Mouse (Mus musculus): ENCODE measurements around the gene Hes2. TPM values are rescaled to one million over a fixed set of nuclear protein-coding genes. Genes with fewer than 3 reads are reported as not detected.
A peak's percentile ranks its signal among the peaks of the same experiment; 100 is the strongest.

Hes2 gene
- not detected for total RNA-seq (2021)
- long read RNA-seq, experiment 1: 0 reads
- long read RNA-seq, experiment 2: 0 reads

GRCm38 (mm10) chr4:152158585-152159284, at the start of gene Hes2:
Hes2 (plus strand) TSS chr4:152158867.
- DNase-seq (ENCODE audit: low spot score in 2 of 2): no peak

DNA sequence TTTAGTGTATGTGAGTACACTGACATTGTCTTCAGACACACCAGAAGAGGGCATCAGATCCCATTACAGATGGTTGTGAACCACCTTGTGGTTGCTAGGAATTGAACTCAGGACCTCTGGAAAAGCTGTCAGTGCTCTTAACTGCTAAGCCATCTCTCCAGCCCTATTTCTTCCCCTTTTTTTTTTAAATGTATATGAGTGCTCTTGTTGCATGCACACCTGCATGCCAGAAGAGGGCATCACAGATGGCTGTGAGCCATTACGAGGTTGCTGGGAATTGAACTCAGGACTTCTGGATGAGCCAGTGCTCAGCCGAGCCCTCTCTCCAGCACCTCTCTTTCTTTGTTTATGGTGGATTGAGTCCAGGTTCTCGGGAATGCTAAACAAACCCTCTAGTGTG, 49.2 kb upstream of the Hes2 start:
- DNase-seq (ENCODE audit: low spot score in 2 of 2): no peak

- DNase-seq (ENCODE audit: low spot score in 2 of 2): no peak
Observed at GRCm38 (mm10) chr4:152110689-152111088, 48.0 kb upstream of the Hes2 start.

GRCm38 (mm10) chr4:152112329-152112728, 46.3 kb upstream of the Hes2 start:
- DNase-seq (ENCODE audit: low spot score in 2 of 2): no peak

GRCm38 (mm10) chr4:152114080-152114479, 44.6 kb upstream of the Hes2 start:
- no peak for DNase-seq (ENCODE audit: low spot score in 2 of 2)

GRCm38 (mm10) chr4:152115921-152116612, 42.6 kb upstream of the Hes2 start, which contains the start of gene Tnfrsf25:
Tnfrsf25 (plus strand) TSS chr4:152115934.
- DNase-seq (ENCODE audit: low spot score in 2 of 2): no peak

GRCm38 (mm10) chr4:152117538-152117937, 41.1 kb upstream of the Hes2 start:
- no peak for DNase-seq (ENCODE audit: low spot score in 2 of 2)

DNA sequence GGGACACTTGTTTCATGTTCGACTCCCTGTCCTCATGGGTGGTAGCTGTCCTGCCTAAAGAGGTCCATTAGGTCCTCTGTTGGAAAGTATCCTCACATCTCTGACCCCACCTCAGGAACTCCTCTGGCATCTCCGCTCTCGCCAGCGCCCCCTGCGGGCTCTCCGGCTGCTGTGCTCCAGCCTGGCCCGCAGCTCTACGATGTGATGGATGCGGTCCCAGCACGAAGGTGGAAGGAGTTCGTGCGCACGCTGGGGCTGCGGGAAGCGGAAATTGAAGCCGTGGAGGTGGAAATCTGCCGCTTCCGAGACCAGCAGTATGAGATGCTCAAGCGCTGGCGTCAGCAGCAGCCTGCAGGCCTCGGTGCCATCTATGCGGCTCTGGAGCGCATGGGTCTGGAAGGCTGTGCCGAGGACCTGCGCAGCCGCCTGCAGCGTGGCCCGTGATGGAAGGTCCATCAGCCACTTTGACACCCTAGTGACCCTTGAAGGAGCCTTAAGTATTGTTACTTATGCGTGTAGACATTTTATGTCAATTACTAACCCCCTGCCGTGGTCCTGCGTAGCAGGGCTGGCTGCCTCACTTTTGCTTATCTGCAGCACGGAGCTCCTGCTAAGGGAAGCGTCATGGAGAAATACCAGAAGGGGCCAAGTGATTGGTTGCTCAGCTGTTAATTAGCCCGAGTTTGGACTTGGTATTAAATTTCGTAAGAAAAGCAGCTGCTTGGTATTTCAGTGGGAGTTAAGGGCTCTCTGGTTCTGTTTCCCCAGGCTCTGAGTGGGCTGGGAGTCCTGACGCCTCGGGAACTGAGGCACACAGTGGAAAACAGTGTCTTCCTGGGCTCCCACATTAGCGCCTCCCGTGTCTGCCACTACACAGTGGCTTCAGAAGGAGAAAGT, 39.0 kb upstream of the Hes2 start:
- peak in 1 of 2 experiments; percentile 57 for DNase-seq (ENCODE audit: low spot score in 2 of 2)

GRCm38 (mm10) chr4:152120311-152121182, 38.1 kb upstream of the Hes2 start:
- no peak for DNase-seq (ENCODE audit: low spot score in 2 of 2)

DNA sequence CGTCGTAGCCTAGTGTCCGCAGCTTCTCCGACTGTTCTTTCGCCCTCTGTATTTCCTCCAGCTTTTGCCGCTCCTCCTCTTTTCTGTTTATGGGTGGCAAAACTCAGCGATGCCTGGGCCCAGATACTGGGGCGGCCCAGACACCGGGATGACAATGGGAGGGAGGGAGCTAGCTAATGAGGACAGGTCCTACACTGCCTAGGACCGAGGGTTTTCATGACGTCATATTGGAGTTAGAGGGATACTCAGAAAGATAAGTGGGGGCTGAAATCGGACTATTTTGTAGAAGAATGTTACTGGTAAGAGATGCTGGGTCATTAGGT, 37.5 kb upstream of the Hes2 start:
- no peak for DNase-seq (ENCODE audit: low spot score in 2 of 2)

- no peak for DNase-seq (ENCODE audit: low spot score in 2 of 2)
Observed at GRCm38 (mm10) chr4:152124361-152124961, 34.2 kb upstream of the Hes2 start.

DNA sequence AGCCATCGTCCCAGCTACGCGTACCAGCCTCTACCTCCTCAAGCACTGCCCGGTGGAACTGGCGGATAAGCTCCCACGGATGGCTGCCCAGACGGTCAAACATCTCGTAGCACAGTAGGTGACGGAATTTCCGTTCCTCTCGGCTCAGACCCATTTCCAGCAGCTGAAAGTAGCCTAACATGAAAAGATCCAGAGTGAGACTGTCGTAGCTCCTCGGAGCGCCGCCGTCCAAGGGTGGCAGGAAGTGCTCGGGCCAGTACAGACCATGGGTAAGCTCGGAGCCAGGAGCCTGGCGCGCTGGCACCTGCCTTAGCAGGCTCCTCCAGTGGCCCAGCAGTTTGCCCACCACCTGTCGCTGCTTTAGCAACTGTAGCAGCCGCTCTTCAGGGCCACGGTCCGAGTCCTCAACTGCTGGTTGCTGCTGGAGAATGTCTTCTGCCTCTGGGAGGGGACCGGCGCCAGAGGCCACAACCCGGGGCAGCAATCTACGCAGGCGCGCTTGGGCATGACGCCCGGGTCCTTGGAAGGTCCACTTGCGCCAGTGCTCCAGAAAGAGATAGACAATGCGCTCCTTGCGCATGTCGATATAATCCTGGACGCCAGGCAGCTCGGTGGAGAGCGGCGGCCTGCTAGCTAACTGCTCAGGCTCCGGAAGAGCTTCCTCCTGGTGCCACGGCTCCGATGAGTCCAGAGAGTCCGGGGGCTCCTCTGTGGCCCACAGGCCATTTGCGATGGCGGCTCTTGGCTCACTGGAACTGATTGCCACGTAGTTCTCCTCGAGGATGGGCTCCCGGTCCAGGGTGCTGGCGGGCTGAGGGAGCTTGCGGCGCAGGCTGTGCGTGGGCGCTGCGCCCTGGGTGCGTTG, 33.3 kb upstream of the Hes2 start:
- peak in 1 of 2 experiments; percentile 57 for DNase-seq (ENCODE audit: low spot score in 2 of 2)

DNA sequence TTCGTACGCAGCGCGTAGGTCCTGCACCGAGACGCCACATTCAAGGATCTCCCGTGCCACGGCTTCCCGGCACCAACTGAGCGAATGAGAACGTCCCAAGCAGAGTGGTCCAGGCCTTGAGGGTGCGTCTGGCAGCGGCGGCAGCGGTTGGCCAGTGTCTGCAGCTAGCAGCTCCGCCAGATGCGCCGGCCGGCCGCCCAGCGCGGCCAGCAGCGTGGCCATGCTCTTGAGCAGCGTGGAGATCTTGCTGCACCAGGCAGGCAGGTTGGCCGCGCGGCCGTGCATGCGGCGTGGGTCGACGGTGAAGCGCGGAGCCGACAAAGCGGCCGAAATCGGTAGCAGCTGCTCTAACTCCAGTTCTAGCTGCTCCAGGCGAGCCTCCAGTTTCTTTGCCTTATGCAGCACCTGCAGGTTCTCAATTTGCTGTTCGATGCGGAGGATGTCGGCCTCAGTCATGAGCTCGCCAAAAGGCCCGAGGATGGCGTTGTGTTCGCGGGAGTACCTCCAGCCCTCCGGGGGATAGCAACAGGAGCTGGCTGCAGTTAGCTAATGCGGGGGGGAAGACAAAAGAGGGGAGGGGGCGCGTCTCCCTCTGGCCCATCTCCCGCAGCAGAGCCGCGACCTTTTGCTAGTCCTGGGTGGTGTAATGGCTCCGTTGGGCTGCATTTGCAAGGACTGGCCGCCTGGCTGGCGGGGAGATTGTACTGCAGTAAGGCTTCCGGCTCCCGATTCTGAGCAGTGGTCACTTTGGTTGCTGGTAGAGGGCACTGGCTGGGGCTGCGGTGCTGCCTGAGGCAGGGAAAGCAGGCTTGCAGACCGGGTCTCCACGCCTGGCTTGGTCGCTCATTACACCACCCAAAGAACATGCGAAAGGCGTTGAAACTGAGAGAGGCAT, 32.4 kb upstream of the Hes2 start:
- no peak for DNase-seq (ENCODE audit: low spot score in 2 of 2)

DNA sequence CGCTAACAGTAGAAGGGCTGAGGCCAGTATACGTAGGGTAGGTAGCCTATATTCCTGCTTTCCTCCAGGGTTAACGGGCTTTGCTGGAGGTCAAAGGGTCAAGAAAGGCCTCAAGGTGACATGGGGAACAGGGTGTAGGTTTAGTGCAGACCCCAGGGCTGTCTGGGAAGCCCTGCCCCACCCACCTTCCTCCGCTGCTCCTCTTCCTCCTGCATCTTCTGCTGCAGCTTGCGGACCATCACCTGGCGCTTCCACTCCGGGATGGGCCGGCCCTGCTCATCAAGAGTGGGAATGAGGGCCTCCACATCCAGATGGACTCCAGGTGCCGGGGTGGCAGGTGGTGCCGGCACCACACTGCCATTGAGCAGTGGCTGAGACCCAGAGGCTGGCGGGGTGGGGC, 30.8 kb upstream of the Hes2 start:
- no peak for DNase-seq (ENCODE audit: low spot score in 2 of 2)

DNA sequence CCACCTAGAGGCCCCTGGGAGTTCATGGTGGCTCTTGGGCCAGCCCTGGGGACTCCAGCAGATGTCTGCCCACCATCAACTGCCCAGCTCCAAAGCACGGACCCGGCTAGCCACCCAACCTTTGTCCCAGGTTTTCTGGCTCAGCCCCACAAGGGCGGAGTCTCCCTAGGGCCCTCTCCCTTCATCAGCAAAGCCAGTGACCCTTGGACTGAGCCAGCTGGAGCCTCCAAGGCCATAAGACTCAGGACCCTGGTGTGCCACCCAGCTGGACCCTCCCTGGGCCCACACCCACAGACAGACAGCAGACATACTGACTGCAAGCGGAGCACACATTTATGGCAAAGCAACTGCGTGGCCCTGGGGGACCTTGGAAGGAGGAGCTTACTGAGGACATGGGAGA, 29.9 kb upstream of the Hes2 start:
- DNase-seq (ENCODE audit: low spot score in 2 of 2): no peak

DNA sequence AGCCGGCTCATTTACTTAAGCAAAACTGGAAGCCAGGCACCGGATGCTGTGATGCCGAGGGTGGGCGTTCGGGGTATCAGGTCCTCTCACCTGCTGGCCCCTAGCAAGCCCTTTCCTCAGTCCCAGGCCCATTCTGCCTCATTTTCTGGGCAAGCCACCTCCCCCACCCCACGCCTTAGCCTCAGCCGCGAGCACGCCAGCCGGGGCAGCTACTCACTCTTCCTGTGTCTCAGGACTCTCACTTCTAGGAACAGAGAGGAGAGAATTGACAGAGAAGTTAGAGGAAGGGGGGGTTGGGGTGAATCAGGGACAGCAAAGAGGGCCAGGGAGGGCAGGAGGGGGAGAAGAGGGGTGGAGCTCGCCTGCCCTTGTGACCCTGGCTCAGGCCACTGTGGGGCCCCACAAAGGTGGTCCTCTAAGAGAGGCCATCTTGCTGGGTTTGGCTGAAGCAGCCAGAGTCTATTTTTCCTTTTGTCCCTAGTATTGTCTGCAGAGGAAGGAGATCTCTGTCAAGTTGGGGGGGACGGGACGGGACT, 29.2 kb upstream of the Hes2 start:
- DNase-seq (ENCODE audit: low spot score in 2 of 2): no peak

- peak in 1 of 2 experiments; percentile 72 for DNase-seq (ENCODE audit: low spot score in 2 of 2)
Observed at GRCm38 (mm10) chr4:152130771-152131653, 27.7 kb upstream of the Hes2 start.

Data from gastrocnemius, postnatal 4 days (tissue).